Mouse (Mus musculus): ENCODE measurements at regions not wholly inside any gene's neighbourhood (a gene's known extent, or its start where the extent isn't known, plus 50 kb on each side); places are given as distances from the start of the nearest gene placed in this dataset.

DNA sequence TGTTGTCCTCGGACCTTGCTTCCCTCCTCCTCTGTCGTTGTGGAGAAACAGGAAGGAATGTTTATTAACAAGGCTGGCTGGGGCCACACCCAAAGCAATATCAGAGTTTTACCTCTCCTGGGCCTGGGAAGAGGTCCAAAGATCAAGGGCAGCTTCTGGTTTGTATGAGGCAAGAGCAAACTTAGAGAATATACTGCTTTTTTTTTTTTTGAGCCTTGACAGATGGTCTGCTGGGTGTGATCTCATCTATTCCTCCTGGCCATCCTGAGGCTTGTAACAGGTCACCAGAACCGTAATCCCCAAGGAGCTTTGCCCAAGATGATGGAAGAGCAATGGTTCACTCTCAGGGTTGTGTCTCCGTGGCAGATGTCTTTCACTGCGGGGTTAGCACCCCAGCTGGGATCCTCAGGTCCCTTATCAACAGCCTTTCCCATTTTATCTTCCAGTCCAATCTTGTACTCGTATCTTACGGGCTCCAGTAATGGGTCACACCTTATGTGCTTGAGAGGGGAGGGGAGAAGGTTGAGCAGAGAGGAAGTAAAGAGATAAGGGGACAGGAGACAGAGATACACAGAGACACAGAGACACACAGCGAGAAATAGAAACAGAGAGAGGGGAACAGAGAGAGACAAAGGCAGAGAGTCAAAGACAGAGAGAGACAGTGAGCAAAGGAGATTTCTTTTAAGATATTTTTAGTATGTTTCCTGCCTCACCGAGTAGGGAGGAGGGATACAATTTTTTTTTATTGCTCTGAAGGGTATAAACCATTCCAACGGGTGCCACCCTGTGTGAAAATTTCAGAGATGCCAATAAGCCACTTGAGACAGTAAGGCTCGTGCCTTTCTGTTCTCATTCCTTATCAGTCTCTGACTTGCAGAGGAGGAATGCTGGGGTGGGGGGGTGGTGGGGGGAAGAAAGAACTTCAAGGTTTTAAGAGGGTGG is 134.6 kb upstream of the Cdkn2b start:
- TF ChIP-seq CTCF (IDR thresholded peaks at IDR 0.05; ENCODE audit: insufficient read depth, low read depth, low read length) (no peak), POLR2A (IDR thresholded peaks at IDR 0.05; ENCODE audit: insufficient read depth, low read depth, low read length) (no peak)
- Histone ChIP-seq H3K4me3 (ENCODE audit: insufficient read depth, low read depth, low read length) (no peak overlapping the region), H3K27ac (ENCODE audit: insufficient read depth, low read depth, low read length) (no peak overlapping the region), H3K4me1 (ENCODE audit: control insufficient read depth, insufficient read depth, low read length) (no peaks in the 10 kb centered on the region)
- WGBS: 72% methylated on average over 11 of the region's 11 CpGs

GRCm38 (mm10) chr4:89442526-89442925 is 131.7 kb upstream of the Cdkn2b start:
- Histone ChIP-seq H3K27ac (ENCODE audit: insufficient read depth, low read depth, low read length) (no peak overlapping the region), H3K4me3 (ENCODE audit: insufficient read depth, low read depth, low read length) (no peak overlapping the region), H3K4me1 (ENCODE audit: control insufficient read depth, insufficient read depth, low read length) (no peaks in the 10 kb centered on the region)
- 85% methylated on average over 1 of the region's 1 CpGs for WGBS
- TF ChIP-seq CTCF (IDR thresholded peaks at IDR 0.05; ENCODE audit: insufficient read depth, low read depth, low read length) (no peak), POLR2A (IDR thresholded peaks at IDR 0.05; ENCODE audit: insufficient read depth, low read depth, low read length) (no peak)

GRCm38 (mm10) chr4:89440821-89441220 is 130.0 kb upstream of the Cdkn2b start:
- H3K27ac ChIP-seq (ENCODE audit: insufficient read depth, low read depth, low read length): no peak overlapping the region
- no peak for TF ChIP-seq CTCF (IDR thresholded peaks at IDR 0.05; ENCODE audit: insufficient read depth, low read depth, low read length)
- no peak for TF ChIP-seq POLR2A (IDR thresholded peaks at IDR 0.05; ENCODE audit: insufficient read depth, low read depth, low read length)
- no peaks in the 10 kb centered on the region for H3K4me1 ChIP-seq (ENCODE audit: control insufficient read depth, insufficient read depth, low read length)
- WGBS: 72% methylated on average over 3 of the region's 3 CpGs
- H3K4me3 ChIP-seq (ENCODE audit: insufficient read depth, low read depth, low read length): no peak overlapping the region

DNA sequence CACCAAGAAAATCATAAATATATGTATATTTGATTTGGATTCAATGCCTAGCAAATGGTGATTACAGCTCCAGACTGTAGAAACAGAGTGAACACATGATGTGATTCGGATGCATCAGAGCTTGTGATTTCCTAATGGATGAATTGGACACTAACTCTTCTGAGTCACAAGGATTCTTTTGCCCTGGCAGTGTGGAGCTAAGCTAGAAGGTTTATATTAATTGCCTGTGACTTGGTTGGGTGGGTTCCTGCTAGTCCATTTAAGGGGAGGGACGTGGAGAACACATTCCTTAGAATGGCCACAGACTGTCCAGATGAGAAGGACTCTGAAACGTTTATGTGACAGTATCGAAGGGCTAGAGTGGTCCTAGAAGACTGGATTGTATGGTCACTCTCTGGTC is 129.5 kb upstream of the Cdkn2b start:
- no peaks in the 10 kb centered on the region for H3K4me1 ChIP-seq (ENCODE audit: control insufficient read depth, insufficient read depth, low read length)
- WGBS: 73% methylated on average over 4 of the region's 4 CpGs

DNA sequence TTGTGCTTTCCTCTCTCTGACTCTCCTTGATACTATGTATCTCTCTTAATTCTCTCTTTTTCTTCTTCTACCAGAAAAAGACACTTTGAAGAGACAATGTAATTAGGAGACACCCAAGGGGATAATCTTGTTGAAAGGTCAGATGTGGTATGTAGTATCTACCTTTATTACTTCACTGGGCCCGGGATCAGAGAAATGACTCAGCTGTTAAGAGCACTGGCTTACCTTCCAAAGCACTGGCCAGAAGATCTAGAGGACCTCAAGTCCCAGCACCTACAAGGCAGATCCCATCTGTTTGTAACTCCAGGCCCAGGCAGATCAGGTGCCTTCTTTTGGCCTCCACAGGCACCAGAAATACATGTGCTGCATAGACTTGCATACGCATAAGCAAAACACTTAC is 127.8 kb upstream of the Cdkn2b start:
- no peak for TF ChIP-seq CTCF (IDR thresholded peaks at IDR 0.05; ENCODE audit: insufficient read depth, low read depth, low read length)
- no peak for TF ChIP-seq POLR2A (IDR thresholded peaks at IDR 0.05; ENCODE audit: insufficient read depth, low read depth, low read length)
- no peaks in the 10 kb centered on the region for H3K4me1 ChIP-seq (ENCODE audit: control insufficient read depth, insufficient read depth, low read length)
- no peak overlapping the region for H3K27ac ChIP-seq (ENCODE audit: insufficient read depth, low read depth, low read length)
- H3K4me3 ChIP-seq (ENCODE audit: insufficient read depth, low read depth, low read length): no peak overlapping the region
- WGBS: 69% methylated on average over 2 of the region's 2 CpGs

More for the DNA sequence above, 129.5 kb upstream of the Cdkn2b start:
- TF ChIP-seq POLR2A (IDR thresholded peaks at IDR 0.05; ENCODE audit: insufficient read depth, low read depth, low read length) (no peak), CTCF (IDR thresholded peaks at IDR 0.05; ENCODE audit: insufficient read depth, low read depth, low read length) (no peak)
- Histone ChIP-seq H3K4me3 (ENCODE audit: insufficient read depth, low read depth, low read length) (no peak overlapping the region), H3K27ac (ENCODE audit: insufficient read depth, low read depth, low read length) (no peak overlapping the region)

GRCm38 (mm10) chr4:89436764-89437163 is 125.9 kb upstream of the Cdkn2b start:
- no peaks in the 10 kb centered on the region for H3K4me1 ChIP-seq (ENCODE audit: control insufficient read depth, insufficient read depth, low read length)
- H3K27ac ChIP-seq (ENCODE audit: insufficient read depth, low read depth, low read length): no peak overlapping the region
- WGBS: 67% methylated on average over 3 of the region's 3 CpGs
- no peak overlapping the region for H3K4me3 ChIP-seq (ENCODE audit: insufficient read depth, low read depth, low read length)
- TF ChIP-seq CTCF (IDR thresholded peaks at IDR 0.05; ENCODE audit: insufficient read depth, low read depth, low read length) (no peak), POLR2A (IDR thresholded peaks at IDR 0.05; ENCODE audit: insufficient read depth, low read depth, low read length) (no peak)

DNA sequence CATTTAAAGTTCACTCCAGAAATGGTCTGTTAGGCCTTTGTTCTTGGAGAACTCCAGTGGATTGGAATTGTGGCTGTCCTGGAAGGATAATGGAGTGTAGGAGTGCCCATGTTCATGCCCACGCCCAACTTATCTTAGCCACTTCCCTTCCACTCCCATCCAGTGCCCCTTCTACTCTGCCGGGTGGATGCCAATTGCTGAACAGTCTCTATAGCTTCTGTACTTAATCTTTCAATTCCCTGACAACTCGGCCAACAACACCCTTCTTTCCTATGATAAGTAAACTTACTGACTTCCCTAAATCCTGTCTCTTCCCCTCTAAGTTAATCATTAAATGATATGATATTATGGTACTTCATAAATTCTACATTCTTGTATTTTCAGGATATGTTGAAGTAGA is 123.3 kb upstream of the Cdkn2b start:
- WGBS: 91% methylated on average over 3 of the region's 3 CpGs
- no peak for TF ChIP-seq CTCF (IDR thresholded peaks at IDR 0.05; ENCODE audit: insufficient read depth, low read depth, low read length)
- TF ChIP-seq POLR2A (IDR thresholded peaks at IDR 0.05; ENCODE audit: insufficient read depth, low read depth, low read length): no peak
- Histone ChIP-seq H3K27ac (ENCODE audit: insufficient read depth, low read depth, low read length) (no peak overlapping the region), H3K4me3 (ENCODE audit: insufficient read depth, low read depth, low read length) (no peak overlapping the region), H3K4me1 (ENCODE audit: control insufficient read depth, insufficient read depth, low read length) (no peaks in the 10 kb centered on the region)

DNA sequence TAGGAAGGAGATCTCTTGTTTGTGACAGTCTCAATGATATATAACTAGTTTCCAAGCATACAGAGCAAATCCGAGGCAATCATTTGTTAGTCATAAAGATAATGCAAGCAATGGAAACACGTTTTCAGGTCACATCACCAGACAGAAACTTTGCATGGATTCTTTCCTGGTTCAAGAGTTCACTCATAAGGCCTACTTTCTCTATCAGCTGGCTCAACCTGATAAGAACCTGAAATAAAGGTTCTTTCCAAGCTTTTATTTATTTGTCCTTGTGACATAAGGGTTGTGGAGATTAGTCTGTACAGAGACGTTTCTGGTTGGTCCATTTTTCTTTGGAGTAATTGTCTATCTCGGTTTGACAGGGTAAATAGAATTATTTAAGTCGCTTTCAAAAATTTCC is 122.7 kb upstream of the Cdkn2b start:
- WGBS: 81% methylated on average over 5 of the region's 5 CpGs
- H3K4me1 ChIP-seq (ENCODE audit: control insufficient read depth, insufficient read depth, low read length): no peaks in the 10 kb centered on the region
- H3K4me3 ChIP-seq (ENCODE audit: insufficient read depth, low read depth, low read length): no peak overlapping the region
- TF ChIP-seq CTCF (IDR thresholded peaks at IDR 0.05; ENCODE audit: insufficient read depth, low read depth, low read length) (no peak), POLR2A (IDR thresholded peaks at IDR 0.05; ENCODE audit: insufficient read depth, low read depth, low read length) (no peak)
- H3K27ac ChIP-seq (ENCODE audit: insufficient read depth, low read depth, low read length): no peak overlapping the region

DNA sequence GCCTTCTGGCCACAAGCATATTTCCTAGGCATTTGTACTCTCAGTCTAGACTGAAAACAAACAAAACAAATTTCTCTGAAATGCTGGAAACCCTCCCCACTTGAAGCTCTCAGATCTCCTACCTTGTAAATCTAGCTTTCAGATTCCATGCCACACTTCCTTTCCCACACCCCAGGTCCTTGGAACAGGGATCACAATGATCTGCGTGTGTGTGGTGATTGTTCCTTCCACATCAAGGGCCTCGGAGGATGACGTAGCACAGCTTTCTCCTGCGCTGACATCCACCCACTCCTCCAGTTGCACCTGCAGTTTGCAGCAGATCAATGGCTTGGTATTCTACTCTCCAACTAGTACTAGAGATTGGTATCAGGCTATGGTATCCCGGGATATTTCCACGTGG is 120.7 kb upstream of the Cdkn2b start:
- Histone ChIP-seq H3K4me1 (ENCODE audit: control insufficient read depth, insufficient read depth, low read length) (no peaks in the 10 kb centered on the region), H3K27ac (ENCODE audit: insufficient read depth, low read depth, low read length) (no peak overlapping the region), H3K4me3 (ENCODE audit: insufficient read depth, low read depth, low read length) (no peak overlapping the region)
- WGBS: 75% methylated on average over 6 of the region's 6 CpGs
- TF ChIP-seq CTCF (IDR thresholded peaks at IDR 0.05; ENCODE audit: insufficient read depth, low read depth, low read length) (no peak), POLR2A (IDR thresholded peaks at IDR 0.05; ENCODE audit: insufficient read depth, low read depth, low read length) (no peak)

Measured in olfactory bulb, adult 2 months (tissue).